Mouse (Mus musculus): Measurements from ENCODE around the gene Actg2. TPM values are rescaled to one million over a fixed set of nuclear protein-coding genes. Genes with fewer than 3 reads are reported as not detected.
A peak's percentile ranks its signal among the peaks of the same experiment; 100 is the strongest.

Gene Actg2
- polyA plus RNA-seq, 1 experiment from 2014 or later = 1.1 TPM

- no peak overlapping the region for H3K27ac ChIP-seq (replicated peaks)
- no peaks in the 10 kb centered on the region for H3K27me3 ChIP-seq
- H3K36me3 ChIP-seq = peaks cover 44% of the 10 kb centered on the region
- peaks cover 2% of the 10 kb centered on the region; the same call in 1 of the 2 replicates for H3K4me1 ChIP-seq
- H3K9ac ChIP-seq (replicated peaks) = no peak overlapping the region
- H3K4me2 ChIP-seq (replicated peaks) = no peak overlapping the region
- ATAC-seq (replicated peaks) = no peak
- 93% methylated on average over 4 of the region's 4 CpGs for WGBS
- no peaks in the 10 kb centered on the region for H3K9me3 ChIP-seq
- H3K4me3 ChIP-seq = no peak overlapping the region
Observed at GRCm38 (mm10) chr6:83490622-83491021, 45.4 kb downstream of the Actg2 start.

- Histone ChIP-seq H3K4me1 (peaks cover 4% of the 10 kb centered on the region; the same call in 1 of the 2 replicates), H3K27me3 (no peaks in the 10 kb centered on the region), H3K9ac (replicated peaks) (no peak overlapping the region), H3K9me3 (no peaks in the 10 kb centered on the region), H3K4me2 (replicated peaks) (no peak overlapping the region), H3K4me3 (no peak overlapping the region), H3K27ac (replicated peaks) (no peak overlapping the region), H3K36me3 (peaks cover 54% of the 10 kb centered on the region)
- ATAC-seq (replicated peaks) = no peak
- 96% methylated on average over 5 of the region's 5 CpGs for WGBS
Observed at GRCm38 (mm10) chr6:83488200-83488599, 47.9 kb downstream of the Actg2 start.

- Histone ChIP-seq H3K27ac (replicated peaks) (no peak overlapping the region), H3K9me3 (no peaks in the 10 kb centered on the region), H3K27me3 (no peaks in the 10 kb centered on the region), H3K4me2 (replicated peaks) (no peak overlapping the region), H3K4me1 (peaks cover 4% of the 10 kb centered on the region; the same call in 1 of the 2 replicates), H3K9ac (replicated peaks) (no peak overlapping the region), H3K4me3 (no peak overlapping the region), H3K36me3 (peaks cover 55% of the 10 kb centered on the region)
- 91% methylated on average over 4 of the region's 4 CpGs for WGBS
- ATAC-seq (replicated peaks) = no peak
Observed at GRCm38 (mm10) chr6:83487298-83487697, 48.8 kb downstream of the Actg2 start.

GRCm38 (mm10) chr6:83485854-83486253 lies 50.2 kb downstream of the Actg2 start:
- Histone ChIP-seq H3K27ac (replicated peaks) (peak overlapping the region; percentile 43; the same call in 1 of the 2 replicates), H3K4me2 (replicated peaks) (no peak overlapping the region), H3K36me3 (peaks cover 68% of the 10 kb centered on the region), H3K4me1 (peaks cover 4% of the 10 kb centered on the region; the same call in 1 of the 2 replicates), H3K4me3 (no peak overlapping the region), H3K9me3 (no peaks in the 10 kb centered on the region), H3K27me3 (no peaks in the 10 kb centered on the region), H3K9ac (replicated peaks) (no peak overlapping the region)
- 42% methylated on average over 4 of the region's 4 CpGs for WGBS
- peak; percentile 58 for ATAC-seq (replicated peaks)

GRCm38 (mm10) chr6:83483776-83484175 lies 52.3 kb downstream of the Actg2 start:
- Histone ChIP-seq H3K27ac (replicated peaks) (no peak overlapping the region), H3K9ac (replicated peaks) (no peak overlapping the region), H3K9me3 (no peaks in the 10 kb centered on the region), H3K4me1 (peaks cover 4% of the 10 kb centered on the region; the same call in 1 of the 2 replicates), H3K36me3 (peaks cover 71% of the 10 kb centered on the region), H3K4me2 (replicated peaks) (no peak overlapping the region), H3K27me3 (no peaks in the 10 kb centered on the region), H3K4me3 (no peak overlapping the region)
- ATAC-seq (replicated peaks) = no peak
- 91% methylated on average over 7 of the region's 7 CpGs for WGBS

- 90% methylated on average over 10 of the region's 10 CpGs for WGBS
- no peak for ATAC-seq (replicated peaks)
- H3K27ac ChIP-seq (replicated peaks) = no peak overlapping the region
- H3K9ac ChIP-seq (replicated peaks) = no peak overlapping the region
- no peak overlapping the region for H3K4me3 ChIP-seq
- H3K9me3 ChIP-seq = no peaks in the 10 kb centered on the region
- H3K4me2 ChIP-seq (replicated peaks) = no peak overlapping the region
- H3K27me3 ChIP-seq = no peaks in the 10 kb centered on the region
- H3K36me3 ChIP-seq = peaks cover 68% of the 10 kb centered on the region
- H3K4me1 ChIP-seq = peaks cover 4% of the 10 kb centered on the region; the same call in 1 of the 2 replicates
Observed at GRCm38 (mm10) chr6:83482418-83483085, 53.5 kb downstream of the Actg2 start.

- no peak overlapping the region for H3K9ac ChIP-seq (replicated peaks)
- H3K9me3 ChIP-seq = no peaks in the 10 kb centered on the region
- no peak overlapping the region for H3K4me3 ChIP-seq
- no peak for ATAC-seq (replicated peaks)
- 91% methylated on average over 6 of the region's 6 CpGs for WGBS
- no peak overlapping the region for H3K4me2 ChIP-seq (replicated peaks)
- H3K36me3 ChIP-seq = peaks cover 47% of the 10 kb centered on the region
- no peak overlapping the region for H3K27ac ChIP-seq (replicated peaks)
- no peaks in the 10 kb centered on the region for H3K4me1 ChIP-seq
- no peaks in the 10 kb centered on the region for H3K27me3 ChIP-seq
Observed at GRCm38 (mm10) chr6:83480019-83480655, 55.9 kb downstream of the Actg2 start.

GRCm38 (mm10) chr6:83479193-83479592 lies 56.9 kb downstream of the Actg2 start:
- no peaks in the 10 kb centered on the region for H3K27me3 ChIP-seq
- no peak for ATAC-seq (replicated peaks)
- no peaks in the 10 kb centered on the region for H3K4me1 ChIP-seq
- H3K4me2 ChIP-seq (replicated peaks) = no peak overlapping the region
- no peaks in the 10 kb centered on the region for H3K9me3 ChIP-seq
- no peak overlapping the region for H3K9ac ChIP-seq (replicated peaks)
- WGBS = 86% methylated on average over 2 of the region's 2 CpGs
- H3K4me3 ChIP-seq = no peak overlapping the region
- H3K27ac ChIP-seq (replicated peaks) = no peak overlapping the region
- H3K36me3 ChIP-seq = peaks cover 38% of the 10 kb centered on the region

- H3K4me1 ChIP-seq = no peaks in the 10 kb centered on the region
- no peak for ATAC-seq (replicated peaks)
- H3K4me2 ChIP-seq (replicated peaks) = no peak overlapping the region
- no peak overlapping the region for H3K4me3 ChIP-seq
- peaks cover 38% of the 10 kb centered on the region for H3K36me3 ChIP-seq
- no peaks in the 10 kb centered on the region for H3K9me3 ChIP-seq
- H3K27ac ChIP-seq (replicated peaks) = no peak overlapping the region
- 90% methylated on average over 7 of the region's 7 CpGs for WGBS
- H3K27me3 ChIP-seq = no peaks in the 10 kb centered on the region
- no peak overlapping the region for H3K9ac ChIP-seq (replicated peaks)
Observed at GRCm38 (mm10) chr6:83478628-83479027, 57.4 kb downstream of the Actg2 start.

GRCm38 (mm10) chr6:83478217-83478616 lies 57.8 kb downstream of the Actg2 start:
- Histone ChIP-seq H3K27ac (replicated peaks) (no peak overlapping the region), H3K4me3 (no peak overlapping the region), H3K36me3 (peaks cover 38% of the 10 kb centered on the region), H3K9ac (replicated peaks) (no peak overlapping the region), H3K4me1 (no peaks in the 10 kb centered on the region), H3K9me3 (no peaks in the 10 kb centered on the region), H3K4me2 (replicated peaks) (no peak overlapping the region), H3K27me3 (no peaks in the 10 kb centered on the region)
- 60% methylated on average over 4 of the region's 4 CpGs for WGBS
- ATAC-seq (replicated peaks) = no peak

GRCm38 (mm10) chr6:83475431-83475830 lies 60.6 kb downstream of the Actg2 start:
- no peaks in the 10 kb centered on the region for H3K27me3 ChIP-seq
- H3K27ac ChIP-seq (replicated peaks) = no peak overlapping the region
- no peak overlapping the region for H3K4me2 ChIP-seq (replicated peaks)
- H3K4me3 ChIP-seq = no peak overlapping the region
- peaks cover 17% of the 10 kb centered on the region for H3K36me3 ChIP-seq
- no peak for ATAC-seq (replicated peaks)
- no peak overlapping the region for H3K9ac ChIP-seq (replicated peaks)
- WGBS = 77% methylated on average over 7 of the region's 7 CpGs
- no peaks in the 10 kb centered on the region for H3K9me3 ChIP-seq
- no peaks in the 10 kb centered on the region for H3K4me1 ChIP-seq

- Histone ChIP-seq H3K4me1 (no peaks in the 10 kb centered on the region), H3K4me3 (no peak overlapping the region), H3K36me3 (no peaks in the 10 kb centered on the region), H3K9me3 (no peaks in the 10 kb centered on the region), H3K4me2 (replicated peaks) (no peak overlapping the region), H3K27ac (replicated peaks) (no peak overlapping the region), H3K27me3 (no peaks in the 10 kb centered on the region), H3K9ac (replicated peaks) (no peak overlapping the region)
- 81% methylated on average over 9 of the region's 9 CpGs for WGBS
- ATAC-seq (replicated peaks) = no peak
Observed at GRCm38 (mm10) chr6:83473240-83473639, 62.8 kb downstream of the Actg2 start.
